Mouse (Mus musculus): ENCODE results near the gene Tmem106c. TPM values are rescaled to one million over a fixed set of nuclear protein-coding genes. Genes with fewer than 3 reads are reported as not detected.
A peak's percentile ranks its signal among the peaks of the same experiment; 100 is the strongest.

The Tmem106c gene
- polyA plus RNA-seq, 1 experiment from 2014 or later = 49.5 TPM

- no peaks in the 10 kb centered on the region for H3K4me1 ChIP-seq
- no peak overlapping the region for H3K4me3 ChIP-seq
- H3K36me3 ChIP-seq = no peaks in the 10 kb centered on the region
- H3K9me3 ChIP-seq (replicated peaks) = no peaks in the 10 kb centered on the region
- 94% methylated on average over 2 of the region's 2 CpGs for WGBS
- no peak overlapping the region for H3K9ac ChIP-seq
- no peaks in the 10 kb centered on the region for H3K27me3 ChIP-seq
- no peak overlapping the region for H3K27ac ChIP-seq
- no peak overlapping the region for H3K4me2 ChIP-seq (replicated peaks)
- no peak for ATAC-seq (ENCODE audit: low FRiP score)
These were observed 22.7 kb upstream of the Tmem106c start for GRCm38 (mm10) chr15:97941306-97941705.

DNA sequence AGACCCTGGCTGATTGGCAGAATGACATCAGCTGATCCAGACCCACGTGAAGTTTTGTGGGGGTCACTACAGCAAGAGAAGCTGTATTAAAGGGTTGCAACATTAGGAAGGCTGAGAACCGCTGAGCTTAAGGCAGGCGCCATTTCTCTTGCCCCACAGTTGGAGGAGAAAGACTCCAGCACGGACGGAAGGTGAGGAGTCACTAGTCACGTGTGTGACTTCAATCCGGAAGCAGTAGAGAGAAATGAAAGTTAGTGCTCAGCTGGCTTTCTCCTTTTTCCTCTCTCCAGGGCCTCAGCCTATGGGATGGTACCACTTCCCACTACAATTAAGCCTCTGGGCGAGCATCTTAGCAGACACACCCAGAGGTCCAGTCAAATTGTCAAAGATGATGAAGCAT, 21.5 kb upstream of the Tmem106c start:
- Histone ChIP-seq H3K9ac (no peak overlapping the region), H3K36me3 (no peaks in the 10 kb centered on the region), H3K4me1 (no peaks in the 10 kb centered on the region), H3K4me3 (no peak overlapping the region), H3K9me3 (replicated peaks) (no peaks in the 10 kb centered on the region), H3K27me3 (no peaks in the 10 kb centered on the region), H3K27ac (no peak overlapping the region), H3K4me2 (replicated peaks) (no peak overlapping the region)
- no peak for ATAC-seq (ENCODE audit: low FRiP score)
- 86% methylated on average over 8 of the region's 8 CpGs for WGBS

DNA sequence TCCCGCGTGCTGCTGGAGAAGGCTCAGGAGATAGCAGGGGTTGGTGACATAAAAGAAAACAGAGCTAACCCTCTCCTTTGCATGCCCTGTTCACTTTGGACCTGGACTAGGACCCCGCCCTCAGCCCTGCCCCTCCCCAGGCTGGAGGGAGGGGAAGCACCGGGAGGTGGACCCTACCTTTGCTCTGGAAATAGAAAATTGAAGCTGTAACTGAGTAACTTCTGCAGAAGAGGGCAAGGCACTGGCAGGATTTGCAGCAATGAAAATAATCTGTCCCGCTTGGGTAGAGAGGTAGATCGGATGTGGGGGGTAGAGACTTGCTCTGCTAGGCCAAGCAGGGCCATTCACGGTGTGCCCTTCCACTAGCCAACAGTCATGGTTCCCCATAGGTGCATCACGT, 20.6 kb upstream of the Tmem106c start:
- H3K4me1 ChIP-seq = no peaks in the 10 kb centered on the region
- no peak overlapping the region for H3K4me3 ChIP-seq
- 87% methylated on average over 8 of the region's 8 CpGs for WGBS
- ATAC-seq (ENCODE audit: low FRiP score) = no peak
- H3K27me3 ChIP-seq = no peaks in the 10 kb centered on the region
- no peak overlapping the region for H3K27ac ChIP-seq
- no peaks in the 10 kb centered on the region for H3K9me3 ChIP-seq (replicated peaks)
- H3K4me2 ChIP-seq (replicated peaks) = no peak overlapping the region
- H3K36me3 ChIP-seq = no peaks in the 10 kb centered on the region
- no peak overlapping the region for H3K9ac ChIP-seq

DNA sequence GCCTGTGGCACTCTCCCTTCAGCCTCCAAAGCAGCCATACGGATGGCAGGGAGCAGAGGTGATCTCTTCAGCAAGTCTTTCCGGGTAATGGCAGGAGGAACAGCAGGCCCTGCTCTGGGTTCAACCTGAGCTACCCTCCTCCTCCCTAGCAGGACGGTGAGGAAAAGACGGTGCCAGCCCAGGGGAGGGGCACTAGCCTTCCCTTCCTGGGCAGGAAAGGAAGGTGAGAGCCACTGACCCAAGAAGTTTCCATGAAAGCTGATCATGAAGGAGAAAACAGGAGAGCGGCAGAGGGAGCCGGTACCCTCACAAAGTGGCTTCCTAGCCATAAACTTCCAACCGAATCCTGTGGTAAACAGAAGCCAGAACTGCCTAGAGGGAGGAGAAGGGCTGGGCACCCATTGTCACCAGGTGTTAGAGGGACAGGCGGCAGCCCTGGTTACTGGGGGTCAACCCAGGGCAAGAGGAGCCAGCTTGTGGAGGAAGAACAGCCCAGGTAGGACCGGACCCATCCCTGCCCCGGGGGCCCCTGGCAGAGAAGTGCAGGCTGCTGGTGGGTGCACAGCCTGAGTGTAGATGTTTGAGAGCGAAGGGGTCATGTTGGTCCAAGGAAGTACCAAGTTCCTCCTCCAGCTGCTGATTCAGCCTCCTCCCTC, 19.0 kb upstream of the Tmem106c start:
- H3K9ac ChIP-seq = no peak overlapping the region
- no peak overlapping the region for H3K27ac ChIP-seq
- H3K4me2 ChIP-seq (replicated peaks) = no peak overlapping the region
- ATAC-seq (ENCODE audit: low FRiP score) = no peak
- H3K36me3 ChIP-seq = no peaks in the 10 kb centered on the region
- 79% methylated on average over 11 of the region's 11 CpGs for WGBS
- H3K4me3 ChIP-seq = no peak overlapping the region
- H3K27me3 ChIP-seq = no peaks in the 10 kb centered on the region
- H3K4me1 ChIP-seq = no peaks in the 10 kb centered on the region
- no peaks in the 10 kb centered on the region for H3K9me3 ChIP-seq (replicated peaks)

DNA sequence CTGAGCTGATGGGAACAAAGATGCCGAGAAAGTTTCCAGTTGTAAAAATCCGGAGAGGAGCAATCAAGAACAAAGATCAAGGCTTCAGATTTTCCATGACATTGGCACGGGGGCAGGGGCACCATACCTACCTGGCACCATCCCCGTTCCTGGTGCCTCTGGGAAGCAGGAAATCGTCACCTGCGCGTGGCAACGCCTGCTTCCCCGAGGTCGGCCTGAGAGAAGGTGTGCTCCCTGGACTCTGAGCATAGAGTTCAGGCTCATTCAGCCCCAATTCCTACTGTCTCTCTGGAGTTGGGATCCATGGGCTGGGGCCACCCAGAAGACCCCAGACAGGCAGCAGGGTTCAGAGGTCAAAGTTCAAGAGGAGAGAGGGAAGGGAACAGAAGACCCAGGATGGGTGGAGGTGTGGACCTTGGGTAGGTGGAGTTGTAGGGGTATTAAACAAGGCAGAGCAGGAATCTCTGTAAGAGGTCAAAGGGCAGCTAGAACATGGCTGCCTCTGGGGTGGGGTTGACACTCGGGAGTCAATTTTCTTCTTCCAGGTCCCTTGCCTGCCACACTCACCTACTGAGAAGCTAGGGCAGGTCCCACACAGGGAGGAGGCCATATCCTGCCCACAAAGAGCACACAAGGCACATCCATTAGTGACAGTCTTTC, 18.2 kb upstream of the Tmem106c start:
- Histone ChIP-seq H3K9me3 (replicated peaks) (no peaks in the 10 kb centered on the region), H3K27ac (no peak overlapping the region), H3K4me2 (replicated peaks) (no peak overlapping the region), H3K36me3 (no peaks in the 10 kb centered on the region), H3K9ac (no peak overlapping the region), H3K4me1 (no peaks in the 10 kb centered on the region), H3K4me3 (no peak overlapping the region), H3K27me3 (no peaks in the 10 kb centered on the region)
- 87% methylated on average over 10 of the region's 11 CpGs for WGBS
- ATAC-seq (ENCODE audit: low FRiP score) = no peak

GRCm38 (mm10) chr15:97948720-97949119, 15.3 kb upstream of the Tmem106c start:
- WGBS = 47% methylated on average over 7 of the region's 7 CpGs
- Histone ChIP-seq H3K4me2 (replicated peaks) (no peak overlapping the region), H3K27me3 (no peaks in the 10 kb centered on the region), H3K4me1 (peaks cover 3% of the 10 kb centered on the region; the same call in 1 of the 2 replicates), H3K9me3 (replicated peaks) (no peaks in the 10 kb centered on the region), H3K27ac (no peak overlapping the region), H3K4me3 (no peak overlapping the region), H3K36me3 (no peaks in the 10 kb centered on the region), H3K9ac (no peak overlapping the region)
- no peak for ATAC-seq (ENCODE audit: low FRiP score)

GRCm38 (mm10) chr15:97949706-97950105, 14.3 kb upstream of the Tmem106c start:
- H3K4me3 ChIP-seq = no peak overlapping the region
- no peaks in the 10 kb centered on the region for H3K36me3 ChIP-seq
- H3K27ac ChIP-seq = no peak overlapping the region
- H3K4me2 ChIP-seq (replicated peaks) = no peak overlapping the region
- H3K9me3 ChIP-seq (replicated peaks) = no peaks in the 10 kb centered on the region
- no peak for ATAC-seq (ENCODE audit: low FRiP score)
- 73% methylated on average over 3 of the region's 3 CpGs for WGBS
- H3K27me3 ChIP-seq = no peaks in the 10 kb centered on the region
- peaks cover 3% of the 10 kb centered on the region; the same call in 1 of the 2 replicates for H3K4me1 ChIP-seq
- H3K9ac ChIP-seq = no peak overlapping the region

DNA sequence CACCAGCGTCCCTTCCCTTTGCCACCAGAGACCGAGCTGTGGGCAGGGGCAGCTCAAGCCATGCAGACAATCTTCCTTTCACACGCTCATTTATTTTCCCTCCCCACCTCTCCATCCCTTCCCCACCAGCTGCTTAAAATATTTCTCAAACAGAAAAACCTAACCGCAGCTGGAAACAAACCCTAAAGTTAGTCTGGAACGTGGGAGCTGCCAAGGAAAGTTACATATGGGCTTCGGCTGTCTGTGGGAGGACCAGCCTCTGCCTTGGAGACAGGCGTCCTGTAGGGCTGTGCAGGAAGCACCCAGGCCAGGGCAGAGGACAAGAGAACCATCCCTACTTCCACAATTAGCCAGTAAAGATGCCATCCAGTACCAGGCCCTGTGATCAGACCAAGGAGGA, 13.8 kb upstream of the Tmem106c start:
- H3K9ac ChIP-seq = no peak overlapping the region
- H3K9me3 ChIP-seq (replicated peaks) = no peaks in the 10 kb centered on the region
- H3K4me2 ChIP-seq (replicated peaks) = no peak overlapping the region
- no peak overlapping the region for H3K4me3 ChIP-seq
- H3K27ac ChIP-seq = no peak overlapping the region
- no peaks in the 10 kb centered on the region for H3K36me3 ChIP-seq
- H3K27me3 ChIP-seq = no peaks in the 10 kb centered on the region
- 78% methylated on average over 7 of the region's 7 CpGs for WGBS
- no peak for ATAC-seq (ENCODE audit: low FRiP score)
- H3K4me1 ChIP-seq = peaks cover 4% of the 10 kb centered on the region

GRCm38 (mm10) chr15:97952137-97952888, 11.7 kb upstream of the Tmem106c start:
- H3K27me3 ChIP-seq = no peaks in the 10 kb centered on the region
- H3K4me2 ChIP-seq (replicated peaks) = peak overlapping the region; percentile 9; the same call in 1 of the 2 replicates
- H3K27ac ChIP-seq = no peak overlapping the region
- peaks cover 9% of the 10 kb centered on the region for H3K4me1 ChIP-seq
- ATAC-seq (ENCODE audit: low FRiP score) = peak; percentile 43
- no peaks in the 10 kb centered on the region for H3K36me3 ChIP-seq
- no peak overlapping the region for H3K4me3 ChIP-seq
- no peaks in the 10 kb centered on the region for H3K9me3 ChIP-seq (replicated peaks)
- WGBS = 17% methylated on average over 16 of the region's 16 CpGs
- no peak overlapping the region for H3K9ac ChIP-seq

- Histone ChIP-seq H3K27ac (no peak overlapping the region), H3K36me3 (no peaks in the 10 kb centered on the region), H3K9me3 (replicated peaks) (no peaks in the 10 kb centered on the region), H3K9ac (no peak overlapping the region), H3K27me3 (no peaks in the 10 kb centered on the region), H3K4me3 (no peak overlapping the region), H3K4me2 (replicated peaks) (no peak overlapping the region), H3K4me1 (peaks cover 9% of the 10 kb centered on the region)
- WGBS = 68% methylated on average over 4 of the region's 4 CpGs
- ATAC-seq (ENCODE audit: low FRiP score) = peak; percentile 18
These were observed 11.2 kb upstream of the Tmem106c start for GRCm38 (mm10) chr15:97952889-97953189.

DNA sequence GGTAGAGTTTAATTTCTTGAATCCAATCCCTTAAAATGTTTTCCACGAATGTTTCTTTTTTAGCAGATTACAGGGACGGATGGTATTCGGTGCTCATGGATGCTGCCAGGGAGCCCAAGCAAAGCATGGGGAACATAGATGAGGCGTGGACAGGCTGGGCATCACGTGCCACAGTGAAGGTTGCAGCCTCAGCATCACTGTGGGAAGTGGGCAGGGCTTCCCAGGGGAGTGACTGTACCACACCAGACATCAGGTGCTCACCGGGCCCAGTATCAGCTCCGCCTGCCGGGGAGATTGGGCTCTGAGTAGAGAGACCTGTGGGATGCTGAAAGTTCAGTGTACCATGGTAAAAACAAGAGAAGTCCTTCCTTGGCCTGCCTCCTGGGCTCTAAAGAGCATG, 9.3 kb upstream of the Tmem106c start:
- H3K9ac ChIP-seq = no peak overlapping the region
- no peak overlapping the region for H3K4me2 ChIP-seq (replicated peaks)
- 76% methylated on average over 8 of the region's 8 CpGs for WGBS
- no peaks in the 10 kb centered on the region for H3K27me3 ChIP-seq
- H3K4me3 ChIP-seq = no peak overlapping the region
- H3K4me1 ChIP-seq = peaks cover 9% of the 10 kb centered on the region
- no peak for ATAC-seq (ENCODE audit: low FRiP score)
- H3K36me3 ChIP-seq = no peaks in the 10 kb centered on the region
- no peaks in the 10 kb centered on the region for H3K9me3 ChIP-seq (replicated peaks)
- H3K27ac ChIP-seq = no peak overlapping the region

GRCm38 (mm10) chr15:97955286-97955685, 8.7 kb upstream of the Tmem106c start:
- H3K4me1 ChIP-seq = peaks cover 9% of the 10 kb centered on the region
- no peaks in the 10 kb centered on the region for H3K9me3 ChIP-seq (replicated peaks)
- 0 out of 2 replicates have a peak, but pooled peaks have one; percentile 33 for ATAC-seq (ENCODE audit: low FRiP score)
- H3K4me3 ChIP-seq = no peak overlapping the region
- no peak overlapping the region for H3K27ac ChIP-seq
- H3K36me3 ChIP-seq = no peaks in the 10 kb centered on the region
- WGBS = 58% methylated on average over 1 of the region's 1 CpGs
- H3K9ac ChIP-seq = no peak overlapping the region
- no peak overlapping the region for H3K4me2 ChIP-seq (replicated peaks)
- no peaks in the 10 kb centered on the region for H3K27me3 ChIP-seq

Measured in hindbrain, embryonic 12.5 days (tissue).